Comparison of ENCODE assay signal across 10 mouse cellular contexts in genomic region chr16:37440628-37441164, GRCm38 (mm10). TPM values are rescaled to one million over a fixed set of nuclear protein-coding genes. Genes with fewer than 3 reads are reported as not detected.
A peak's percentile ranks its signal among the peaks of the same experiment; 100 is the strongest.
DNase-seq lines count a peak whose midpoint lies in the region; ATAC-seq and TF ChIP-seq lines count a peak whose summit lies in the region.
"Had no signal": no experiment of that assay in that cellular context is flagged by ENCODE, and none has a peak within 500 bp of the region (broad histone marks: within the 10 kb centered on the region; RNA-seq: fewer than 3 reads in every experiment).

No protein-coding gene starts in this region.

- WGBS in forebrain, embryonic 13.5 days: 89% methylated on average over 14 of the region's 14 CpGs

- H3K4me2 ChIP-seq in forebrain, embryonic 13.5 days: no peak overlapping the region
- H3K4me2 ChIP-seq: embryonic facial prominence, embryonic 15.5 days had no signal

- no peaks in the 10 kb centered on the region for H3K79me2 ChIP-seq in C2C12 (ENCODE audit: control insufficient read depth, insufficient read depth)

- DNase-seq in frontal cortex, postnatal 14 days (ENCODE audit: low spot score in 2 of 2): no peak
- peak; percentile 60 to 64 for DNase-seq in cerebellum, postnatal 10 days
- DNase-seq in kidney, adult 11 months: peak; percentile 10
- peak; percentile 8 to 20 for DNase-seq in lung, postnatal 4 days
- DNase-seq in spleen, adult 18-20 months: no peak

- H3K79me3 ChIP-seq in C2C12 (ENCODE audit: low read depth): no peaks in the 10 kb centered on the region

- no peak overlapping the region for H3ac ChIP-seq in C2C12 (ENCODE audit: control insufficient read depth, insufficient read length, low read depth)

- H3K4me1 ChIP-seq in forebrain, embryonic 13.5 days: no peaks in the 10 kb centered on the region
- H3K4me1 ChIP-seq: embryonic facial prominence, embryonic 15.5 days had no signal

- no peaks in the 10 kb centered on the region for H3K27me3 ChIP-seq in C2C12 (ENCODE audit: control insufficient read depth, insufficient read depth, insufficient read length)
- H3K27me3 ChIP-seq in forebrain, embryonic 13.5 days: no peaks in the 10 kb centered on the region
- H3K27me3 ChIP-seq: embryonic facial prominence, embryonic 15.5 days had no signal

- no peaks in the 10 kb centered on the region for H3K36me3 ChIP-seq in C2C12 (ENCODE audit: control insufficient read depth, insufficient read depth)
- no peaks in the 10 kb centered on the region for H3K36me3 ChIP-seq in forebrain, embryonic 13.5 days (ENCODE audit: poor library complexity, severe bottlenecking)
- H3K36me3 ChIP-seq: embryonic facial prominence, embryonic 15.5 days had no signal

- H3K9me3 ChIP-seq in forebrain, embryonic 13.5 days (replicated peaks): no peaks in the 10 kb centered on the region
- H3K9me3 ChIP-seq: embryonic facial prominence, embryonic 15.5 days had no signal

- no peak for TF ChIP-seq CTCF in C2C12 (IDR thresholded peaks at IDR 0.05; ENCODE audit: control insufficient read depth, insufficient read depth, insufficient read length)

- no peak overlapping the region for H3K9ac ChIP-seq in forebrain, embryonic 13.5 days
- H3K9ac ChIP-seq: embryonic facial prominence, embryonic 15.5 days had no signal

- peak; percentile 92 for ATAC-seq in frontal cortex, adult (ENCODE audit: low TSS enrichment)
- no peak for ATAC-seq in forebrain, embryonic 13.5 days

- no peak overlapping the region for H3K27ac ChIP-seq in forebrain, embryonic 13.5 days
- H3K27ac ChIP-seq: embryonic facial prominence, embryonic 15.5 days; macrophage had no signal

- H3K4me3 ChIP-seq in C2C12 (ENCODE audit: insufficient read depth, poor library complexity, severe bottlenecking): no peak overlapping the region
- H3K4me3 ChIP-seq in forebrain, embryonic 13.5 days: no peak overlapping the region
- H3K4me3 ChIP-seq: embryonic facial prominence, embryonic 15.5 days had no signal

TF ChIP-seq in C2C12, 6 proteins besides CTCF, POLR2A, EP300 and RAD21:
- TF ChIP-seq MAX (IDR thresholded peaks at IDR 0.05) (no peak), MYOD1 (IDR thresholded peaks at IDR 0.05; ENCODE audit: control insufficient read depth, insufficient read length, low read depth) (peak; percentile 66), FOSL1 (IDR thresholded peaks at IDR 0.05; ENCODE audit: insufficient read depth, low read length, poor library complexity, severe bottlenecking) (no peak), MYOG (IDR thresholded peaks at IDR 0.05; ENCODE audit: control insufficient read depth, extremely low read depth, insufficient read length) (no peak)
TF ChIP-seq in C2C12: peak in this region for 1.

RNA-seq across cellular contexts. Expression of gene Stxbp5l, which starts 55.9 kb away (rescaled TPM):
- polyA plus RNA-seq in C2C12 (2012; fragmentation: generic; extraction: Trizol): not detected
- polyA plus RNA-seq in forebrain, embryonic 13.5 days (2015; fragmentation: Nextera tagmentation; extraction: Ambion mirVana): 4.5 and 4.7 TPM in 2 replicates
- polyA plus RNA-seq: macrophage had no signal

Comparison
In these comparisons a context has a peak if more than half of its experiments do, and no peak if none do; other contexts are left out.
1. DNase-seq: peak in cerebellum, postnatal 10 days (2 of 2), kidney, adult 11 months (single experiment) and lung, postnatal 4 days (2 of 2); none in frontal cortex, postnatal 14 days (0 of 2) and spleen, adult 18-20 months (0 of 2).